Mouse (Mus musculus): ENCODE results near the gene Il18r1. TPM values are rescaled to one million over a fixed set of nuclear protein-coding genes. Genes with fewer than 3 reads are reported as not detected.

Il18r1 gene
- under 1 TPM in 1 of 2 experiments, not detected in 1; 0.09 TPM for total RNA-seq (2021)

GRCm38 (mm10) chr1:40465477-40466430, at the start of gene Il18r1:
TSS of gene Il18r1 (plus strand) at chr1:40465552.
- intact Hi-C loops (cut with DNase I), result no loop called here
- DNase-seq (ENCODE audit: extremely low spot score in 1 of 2, low spot score in 2 of 2), result no peak

GRCm38 (mm10) chr1:40417034-40417433, 48.3 kb upstream of the Il18r1 start:
- intact Hi-C loops (cut with DNase I), result no loop called here
- DNase-seq (ENCODE audit: extremely low spot score in 1 of 2, low spot score in 2 of 2), result no peak

GRCm38 (mm10) chr1:40418512-40418911, 46.8 kb upstream of the Il18r1 start:
- intact Hi-C loops (cut with DNase I), result no loop called here
- no peak for DNase-seq (ENCODE audit: extremely low spot score in 1 of 2, low spot score in 2 of 2)

DNA sequence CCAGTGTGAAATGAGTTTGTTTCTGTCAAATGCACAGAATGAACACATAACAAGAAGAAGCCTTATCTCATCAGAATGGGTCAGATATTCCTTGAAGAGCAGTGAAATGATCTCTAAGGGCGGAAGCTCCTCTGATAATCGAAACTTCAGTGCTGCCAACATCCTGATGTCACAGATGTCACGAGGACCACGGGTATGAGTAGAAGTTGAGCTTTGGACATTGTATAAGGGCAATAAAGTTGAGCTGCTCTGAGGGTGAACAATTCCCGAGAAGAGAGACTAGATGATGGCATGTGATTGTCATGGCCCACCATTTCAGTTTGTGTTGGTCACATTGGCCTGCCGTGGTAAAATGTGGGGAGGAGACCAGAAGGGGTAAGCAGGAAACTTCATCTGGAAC, 41.5 kb upstream of the Il18r1 start:
- no peak for DNase-seq (ENCODE audit: extremely low spot score in 1 of 2, low spot score in 2 of 2)
- intact Hi-C loops (cut with DNase I), result no loop called here

DNA sequence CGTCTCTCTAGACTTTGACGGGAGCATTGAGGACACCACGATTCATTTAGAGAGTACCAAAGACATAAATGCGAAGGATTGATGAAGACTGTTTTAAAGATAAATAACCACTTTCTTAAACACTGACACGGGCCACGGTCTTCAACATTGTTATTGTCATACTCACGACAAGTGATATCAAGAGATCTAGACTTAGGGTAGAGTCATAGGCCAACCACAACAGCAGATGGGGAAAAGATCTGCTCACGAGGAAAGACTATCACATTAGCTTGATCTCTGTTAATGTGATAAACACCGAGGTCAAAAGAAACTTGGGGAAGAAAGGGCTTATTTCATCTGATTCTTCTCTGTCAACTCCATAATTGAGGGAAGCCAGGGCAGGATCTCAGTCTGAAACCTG, 38.1 kb upstream of the Il18r1 start:
- no peak for DNase-seq (ENCODE audit: extremely low spot score in 1 of 2, low spot score in 2 of 2)
- intact Hi-C loops (cut with DNase I), result no loop called here

- intact Hi-C loops (cut with DNase I), result no loop called here
- DNase-seq (ENCODE audit: extremely low spot score in 1 of 2, low spot score in 2 of 2), result no peak
These were observed 37.5 kb upstream of the Il18r1 start for GRCm38 (mm10) chr1:40427901-40428300.

GRCm38 (mm10) chr1:40428910-40429675, 36.3 kb upstream of the Il18r1 start, which contains the start of gene Il1rl1:
TSS of gene Il1rl1 (plus strand) at chr1:40429570.
- DNase-seq (ENCODE audit: extremely low spot score in 1 of 2, low spot score in 2 of 2), result no peak
- intact Hi-C loops (cut with DNase I), result no loop called here

DNA sequence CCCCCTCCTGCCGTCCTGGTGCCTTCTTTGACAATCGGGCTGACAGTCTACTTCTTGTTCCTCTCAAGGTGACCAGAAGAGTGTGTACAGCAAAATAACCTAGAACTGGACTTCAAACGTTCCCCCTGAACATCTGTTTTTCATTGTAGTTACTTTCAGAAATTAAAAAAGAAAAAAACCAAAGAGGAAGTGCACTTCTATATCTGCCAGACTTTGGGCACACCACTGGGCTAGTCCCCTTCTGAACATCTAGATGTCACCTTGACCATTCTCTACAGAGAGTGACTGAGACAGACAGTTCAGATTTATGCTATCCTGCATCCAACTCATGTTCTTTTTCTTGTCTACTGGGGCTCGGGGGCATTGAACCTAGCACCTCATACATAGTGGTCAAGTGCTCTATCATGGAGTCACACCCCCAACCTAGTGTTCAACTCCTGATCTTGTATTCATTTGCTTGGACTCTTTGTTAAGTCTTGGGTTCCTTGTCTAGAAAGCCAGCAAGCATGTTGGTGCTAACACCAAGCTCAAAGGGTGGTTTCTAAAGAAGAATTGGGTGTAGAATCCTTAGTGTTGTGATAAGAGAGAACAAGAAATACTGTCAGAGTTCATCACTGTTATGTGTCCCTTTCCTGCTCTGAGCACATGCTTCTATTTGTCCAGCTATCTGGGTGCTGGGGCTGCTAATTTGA, 35.1 kb upstream of the Il18r1 start:
- intact Hi-C loops (cut with DNase I), result no loop called here
- no peak for DNase-seq (ENCODE audit: extremely low spot score in 1 of 2, low spot score in 2 of 2)

- intact Hi-C loops (cut with DNase I), result no loop called here
- no peak for DNase-seq (ENCODE audit: extremely low spot score in 1 of 2, low spot score in 2 of 2)
These were observed 33.2 kb upstream of the Il18r1 start for GRCm38 (mm10) chr1:40432169-40432568.

GRCm38 (mm10) chr1:40435936-40436335, 29.4 kb upstream of the Il18r1 start:
- intact Hi-C loops (cut with DNase I), result no loop called here
- DNase-seq (ENCODE audit: extremely low spot score in 1 of 2, low spot score in 2 of 2), result no peak

GRCm38 (mm10) chr1:40437340-40437739, 28.0 kb upstream of the Il18r1 start:
- DNase-seq (ENCODE audit: extremely low spot score in 1 of 2, low spot score in 2 of 2), result no peak
- intact Hi-C loops (cut with DNase I), result no loop called here

DNA sequence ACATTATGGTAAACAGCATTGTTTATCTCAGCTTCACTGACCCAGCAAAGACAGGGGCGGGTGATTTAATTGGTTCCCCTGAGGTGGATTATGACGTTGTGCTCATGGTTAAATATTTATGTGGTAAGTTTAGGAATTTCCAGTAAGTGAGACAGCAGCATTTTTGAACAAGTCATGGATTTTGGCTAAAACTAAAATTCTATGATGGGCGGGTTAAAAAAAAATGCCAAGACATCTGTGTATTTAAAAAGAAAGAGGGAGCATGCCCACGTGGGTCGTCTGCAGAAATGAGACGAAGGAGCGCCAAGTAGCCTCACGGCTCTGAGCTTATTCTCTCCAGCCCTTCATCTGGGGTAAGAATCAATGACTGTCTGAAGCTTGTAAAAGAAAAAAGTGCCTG, 25.8 kb upstream of the Il18r1 start:
- intact Hi-C loops (cut with DNase I), result no loop called here
- no peak for DNase-seq (ENCODE audit: extremely low spot score in 1 of 2, low spot score in 2 of 2)

DNA sequence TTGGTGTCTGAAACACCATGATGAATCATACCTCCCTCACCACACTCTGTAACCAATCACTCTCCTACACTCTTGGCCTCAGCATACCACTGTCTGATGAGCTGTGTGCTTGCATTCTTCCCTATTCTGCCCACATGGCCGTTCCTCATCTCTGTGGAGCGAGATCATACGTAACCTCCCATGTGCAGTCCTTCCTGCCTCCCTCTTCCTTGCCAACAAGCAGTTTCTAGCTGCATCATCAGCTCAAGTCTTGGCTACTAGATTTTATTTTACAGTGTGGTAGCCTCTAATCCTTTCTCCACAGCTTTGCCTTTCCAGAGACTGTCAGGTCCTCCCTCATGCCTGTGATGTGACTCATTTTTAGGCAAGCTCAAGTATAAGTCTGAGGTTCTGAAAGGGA, 20.6 kb upstream of the Il18r1 start:
- DNase-seq (ENCODE audit: extremely low spot score in 1 of 2, low spot score in 2 of 2), result no peak
- intact Hi-C loops (cut with DNase I), result no loop called here

- intact Hi-C loops (cut with DNase I), result no loop called here
These were observed 2.0 kb downstream of the Il18r1 start for GRCm38 (mm10) chr1:40467306-40467705.

DNA sequence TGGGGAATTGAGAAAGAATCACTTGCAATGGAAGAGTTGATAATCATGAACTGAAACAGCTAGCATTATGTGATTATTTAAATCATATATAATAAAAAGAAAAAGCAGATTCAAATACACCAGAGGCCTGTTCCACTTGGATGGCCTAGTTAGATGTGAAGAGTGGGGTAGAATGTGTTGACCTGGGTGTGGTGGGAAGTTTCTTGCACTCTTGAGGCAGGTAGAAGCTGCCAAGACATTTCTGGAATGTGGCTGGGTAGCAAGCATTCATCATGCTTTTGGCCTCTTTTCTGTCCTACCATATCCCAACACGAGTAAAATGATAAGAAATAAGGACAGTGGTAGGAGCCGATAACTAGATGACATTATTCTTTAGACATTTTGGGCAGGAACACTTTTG, 3.5 kb downstream of the Il18r1 start:
- no peak for DNase-seq (ENCODE audit: extremely low spot score in 1 of 2, low spot score in 2 of 2)
- intact Hi-C loops (cut with DNase I), result no loop called here

More at GRCm38 (mm10) chr1:40467306-40467705, 2.0 kb downstream of the Il18r1 start:
- no peak for DNase-seq (ENCODE audit: extremely low spot score in 1 of 2, low spot score in 2 of 2)

DNA sequence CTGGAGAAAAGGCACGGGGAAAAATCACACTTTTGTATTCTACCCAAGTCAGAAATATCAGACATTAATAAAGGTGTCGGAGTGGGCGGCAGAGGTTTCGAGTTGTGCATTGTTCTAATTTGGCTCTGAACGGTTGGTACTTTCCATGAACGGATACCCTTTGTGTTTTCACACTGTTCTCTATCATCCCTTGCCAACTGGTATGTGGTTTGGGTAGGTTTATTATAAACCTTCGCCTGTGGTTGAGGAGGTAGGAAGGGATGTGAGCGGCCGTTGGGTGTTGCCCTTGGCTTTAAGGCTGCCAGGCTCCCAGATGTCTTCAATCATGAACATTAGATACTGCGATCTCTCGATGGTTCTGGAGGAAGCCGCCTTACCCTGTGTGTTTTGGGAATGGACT, 4.5 kb downstream of the Il18r1 start:
- no peak for DNase-seq (ENCODE audit: extremely low spot score in 1 of 2, low spot score in 2 of 2)
- intact Hi-C loops (cut with DNase I), result no loop called here

- DNase-seq (ENCODE audit: extremely low spot score in 1 of 2, low spot score in 2 of 2), result no peak
- intact Hi-C loops (cut with DNase I), result no loop called here
These were observed 7.0 kb downstream of the Il18r1 start for GRCm38 (mm10) chr1:40472401-40472800.

- DNase-seq (ENCODE audit: extremely low spot score in 1 of 2, low spot score in 2 of 2), result no peak
- intact Hi-C loops (cut with DNase I), result no loop called here
These were observed 8.3 kb downstream of the Il18r1 start for GRCm38 (mm10) chr1:40473640-40474039.

- intact Hi-C loops (cut with DNase I), result no loop called here
- no peak for DNase-seq (ENCODE audit: extremely low spot score in 1 of 2, low spot score in 2 of 2)
These were observed 9.0 kb downstream of the Il18r1 start for GRCm38 (mm10) chr1:40474336-40474735.

Data from left cerebral cortex, postnatal 10 days (tissue).